Mouse (Mus musculus): ENCODE measurements around the gene Lypd5. TPM values are rescaled to one million over a fixed set of nuclear protein-coding genes. Genes with fewer than 3 reads are reported as not detected.

Lypd5 gene
- polyA plus RNA-seq, 1 experiment from 2014 or later, result 0.09 TPM

GRCm38 (mm10) chr7:24327281-24327975 lies 21.6 kb upstream of the Lypd5 start:
- 76% methylated on average over 14 of the region's 14 CpGs for WGBS
- Histone ChIP-seq H3K27ac (no peak overlapping the region), H3K4me1 (replicated peaks) (peaks cover 4% of the 10 kb centered on the region), H3K9me3 (replicated peaks) (0 out of 2 replicates have a peak, but pooled peaks cover 5% of the 10 kb centered on the region), H3K4me3 (no peak overlapping the region), H3K27me3 (no peaks in the 10 kb centered on the region), H3K4me2 (no peak overlapping the region), H3K9ac (no peak overlapping the region), H3K36me3 (no peaks in the 10 kb centered on the region)
- no peak for ATAC-seq (replicated peaks; ENCODE audit: insufficient number of reproducible peaks, insufficient read depth, low FRiP score, low read depth)

DNA sequence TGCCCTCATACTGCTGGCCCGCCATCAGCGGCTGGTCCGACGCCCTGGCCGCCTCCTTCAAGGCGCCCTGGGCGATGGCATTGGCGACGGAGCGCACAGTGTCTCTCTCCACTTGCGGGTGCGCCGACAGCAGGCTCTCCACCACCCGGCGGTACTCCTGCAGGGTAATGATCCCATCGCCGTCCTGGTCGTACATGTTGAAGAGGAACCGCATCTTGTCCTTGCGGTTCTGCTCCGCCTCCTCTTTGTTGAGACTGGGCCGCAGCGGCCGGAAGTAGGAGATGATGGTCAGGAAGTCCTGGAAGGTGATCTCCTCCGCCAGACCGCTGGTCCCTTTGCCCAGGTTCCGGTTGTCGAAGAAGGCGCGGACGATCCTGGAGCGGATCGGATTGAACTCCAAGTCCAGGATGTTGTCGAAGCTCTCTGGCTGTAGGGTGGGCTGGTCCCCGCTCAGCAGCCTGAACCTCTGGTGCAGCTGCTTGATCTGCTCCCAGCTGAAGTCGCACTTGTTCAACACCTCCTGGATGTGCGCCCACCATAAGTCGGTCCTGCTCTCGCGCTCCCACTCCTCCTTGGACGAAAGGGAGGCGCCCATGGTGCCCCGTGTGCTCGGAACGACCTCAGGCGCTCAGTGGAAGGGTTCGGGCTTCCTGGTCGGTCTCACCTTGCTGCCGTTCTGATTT lies 15.6 kb upstream of the Lypd5 start, which contains the start of gene Tescl:
TSS of gene Tescl (minus strand) at position 633 of the 683 bp plus-strand sequence.
- Histone ChIP-seq H3K27me3 (peaks cover 26% of the 10 kb centered on the region), H3K4me1 (replicated peaks) (no peaks in the 10 kb centered on the region), H3K27ac (no peak within 1 kb of the TSS), H3K36me3 (no peaks in the 10 kb centered on the region), H3K9ac (no peak within 1 kb of the TSS), H3K4me2 (peak within 1 kb of the TSS; percentile 46), H3K4me3 (peak within 1 kb of the TSS; percentile 14), H3K9me3 (replicated peaks) (no peaks in the 10 kb centered on the region)
- WGBS, result 28% methylated on average over 49 of the region's 49 CpGs
- no peak for ATAC-seq (replicated peaks; ENCODE audit: insufficient number of reproducible peaks, insufficient read depth, low FRiP score, low read depth)

DNA sequence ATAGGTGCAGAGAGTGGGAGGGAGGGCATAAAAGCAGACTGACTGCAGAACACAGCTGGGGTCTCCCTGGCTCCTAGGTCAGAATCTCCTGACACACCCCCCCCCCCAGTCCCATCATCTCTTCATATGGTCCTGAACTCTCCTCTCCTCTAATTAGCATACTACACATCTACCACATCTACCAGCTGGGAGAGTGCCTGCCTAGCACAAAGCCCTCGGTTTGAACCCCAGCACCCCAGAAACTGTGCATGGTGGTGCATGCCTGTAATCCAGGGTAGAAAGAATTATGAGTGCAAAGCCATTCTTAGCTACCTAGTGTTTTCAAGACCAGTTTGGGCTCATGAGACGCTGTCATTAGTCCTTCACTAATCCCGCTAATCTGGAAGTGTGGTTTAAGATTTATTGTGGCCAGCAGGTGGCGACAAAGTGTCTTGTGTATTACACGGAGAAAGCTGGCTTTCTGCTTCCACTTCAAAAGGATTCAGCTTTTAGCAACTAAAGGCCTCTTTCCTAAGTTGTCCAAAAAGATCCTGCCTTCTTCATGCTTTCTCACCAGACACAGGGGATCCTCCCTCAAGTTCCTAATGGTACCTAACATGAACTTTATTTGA lies 13.2 kb upstream of the Lypd5 start:
- ATAC-seq (replicated peaks; ENCODE audit: insufficient number of reproducible peaks, insufficient read depth, low FRiP score, low read depth), result no peak
- Histone ChIP-seq H3K4me3 (no peak overlapping the region), H3K27me3 (peaks cover 26% of the 10 kb centered on the region), H3K36me3 (no peaks in the 10 kb centered on the region), H3K4me1 (replicated peaks) (no peaks in the 10 kb centered on the region), H3K27ac (no peak overlapping the region), H3K9me3 (replicated peaks) (no peaks in the 10 kb centered on the region), H3K4me2 (no peak overlapping the region), H3K9ac (no peak overlapping the region)
- 15% methylated on average over 5 of the region's 5 CpGs for WGBS

DNA sequence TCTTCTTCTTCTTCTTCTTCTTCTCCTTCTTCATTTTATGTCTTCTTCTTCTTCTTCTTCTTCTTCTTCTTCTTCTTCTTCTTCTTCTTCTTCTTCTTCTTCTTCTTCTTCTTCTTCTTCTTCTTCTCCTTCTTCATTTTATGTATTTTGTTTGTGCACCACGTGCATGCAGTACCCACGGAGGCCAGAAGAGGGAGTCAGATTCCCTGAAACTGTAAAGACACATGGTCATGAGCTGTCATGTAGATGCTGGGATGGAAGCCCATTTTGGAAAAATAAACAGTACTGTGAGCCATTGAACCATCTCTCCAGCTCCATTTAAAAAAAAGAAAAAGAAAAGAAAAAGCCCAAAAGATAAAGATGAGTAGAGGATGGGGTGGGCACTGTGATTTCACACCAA lies 10.8 kb upstream of the Lypd5 start:
- Histone ChIP-seq H3K36me3 (no peaks in the 10 kb centered on the region), H3K4me3 (no peak overlapping the region), H3K9ac (no peak overlapping the region), H3K4me1 (replicated peaks) (no peaks in the 10 kb centered on the region), H3K4me2 (no peak overlapping the region), H3K9me3 (replicated peaks) (no peaks in the 10 kb centered on the region), H3K27me3 (peaks cover 17% of the 10 kb centered on the region), H3K27ac (no peak overlapping the region)
- no peak for ATAC-seq (replicated peaks; ENCODE audit: insufficient number of reproducible peaks, insufficient read depth, low FRiP score, low read depth)
- 39% methylated on average over 2 of the region's 2 CpGs for WGBS

- Histone ChIP-seq H3K27ac (no peak overlapping the region), H3K36me3 (no peaks in the 10 kb centered on the region), H3K9ac (no peak overlapping the region), H3K4me3 (no peak overlapping the region), H3K9me3 (replicated peaks) (no peaks in the 10 kb centered on the region), H3K27me3 (no peaks in the 10 kb centered on the region), H3K4me2 (no peak overlapping the region), H3K4me1 (replicated peaks) (no peaks in the 10 kb centered on the region)
- no peak for ATAC-seq (replicated peaks; ENCODE audit: insufficient number of reproducible peaks, insufficient read depth, low FRiP score, low read depth)
- WGBS, result 68% methylated on average over 7 of the region's 7 CpGs
Measured at GRCm38 (mm10) chr7:24343701-24344272, 5.2 kb upstream of the Lypd5 start.

DNA sequence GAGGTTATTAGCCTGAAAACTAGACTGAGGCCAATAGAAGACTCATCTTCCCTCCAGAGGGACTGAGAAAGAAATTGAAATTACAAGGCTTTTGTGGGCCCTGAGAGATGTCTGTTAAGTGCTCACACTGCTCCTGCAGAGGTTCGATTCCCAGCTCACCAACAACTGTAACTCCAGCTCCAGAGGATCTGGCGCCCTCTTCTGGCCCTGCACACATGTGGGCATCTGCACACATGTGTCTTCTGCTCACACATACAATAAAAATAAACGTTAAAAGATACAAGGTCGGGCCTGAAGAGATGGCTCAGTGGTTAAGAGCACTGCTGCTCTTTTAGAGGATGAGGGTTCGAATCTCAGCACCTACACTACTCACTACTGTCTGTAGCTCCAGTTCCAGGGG lies 2.6 kb upstream of the Lypd5 start:
- 61% methylated on average over 5 of the region's 5 CpGs for WGBS
- Histone ChIP-seq H3K4me1 (replicated peaks) (no peaks in the 10 kb centered on the region), H3K27me3 (no peaks in the 10 kb centered on the region), H3K9ac (no peak overlapping the region), H3K4me2 (no peak overlapping the region), H3K27ac (no peak overlapping the region), H3K4me3 (no peak overlapping the region), H3K9me3 (replicated peaks) (no peaks in the 10 kb centered on the region), H3K36me3 (no peaks in the 10 kb centered on the region)
- ATAC-seq (replicated peaks; ENCODE audit: insufficient number of reproducible peaks, insufficient read depth, low FRiP score, low read depth), result no peak

- Histone ChIP-seq H3K36me3 (no peaks in the 10 kb centered on the region), H3K27me3 (no peaks in the 10 kb centered on the region), H3K4me3 (no peak overlapping the region), H3K27ac (no peak overlapping the region), H3K4me2 (no peak overlapping the region), H3K9me3 (replicated peaks) (no peaks in the 10 kb centered on the region), H3K9ac (no peak overlapping the region), H3K4me1 (replicated peaks) (no peaks in the 10 kb centered on the region)
- no peak for ATAC-seq (replicated peaks; ENCODE audit: insufficient number of reproducible peaks, insufficient read depth, low FRiP score, low read depth)
- WGBS, result 77% methylated on average over 6 of the region's 6 CpGs
Measured at GRCm38 (mm10) chr7:24355646-24356045, 6.7 kb downstream of the Lypd5 start.

GRCm38 (mm10) chr7:24356081-24356480 lies 7.1 kb downstream of the Lypd5 start:
- 74% methylated on average over 10 of the region's 10 CpGs for WGBS

GRCm38 (mm10) chr7:24357899-24358298 lies 8.9 kb downstream of the Lypd5 start:
- 44% methylated on average over 4 of the region's 4 CpGs for WGBS
- no peak overlapping the region for H3K4me2 ChIP-seq

More at GRCm38 (mm10) chr7:24356081-24356480, 7.1 kb downstream of the Lypd5 start:
- Histone ChIP-seq H3K4me1 (replicated peaks) (no peaks in the 10 kb centered on the region), H3K27ac (no peak overlapping the region), H3K4me3 (no peak overlapping the region), H3K4me2 (no peak overlapping the region), H3K9me3 (replicated peaks) (no peaks in the 10 kb centered on the region), H3K36me3 (no peaks in the 10 kb centered on the region), H3K27me3 (no peaks in the 10 kb centered on the region), H3K9ac (no peak overlapping the region)
- no peak for ATAC-seq (replicated peaks; ENCODE audit: insufficient number of reproducible peaks, insufficient read depth, low FRiP score, low read depth)

GRCm38 (mm10) chr7:24359269-24359668 lies 10.3 kb downstream of the Lypd5 start:
- H3K36me3 ChIP-seq, result no peaks in the 10 kb centered on the region
- H3K27ac ChIP-seq, result no peak overlapping the region
- no peak overlapping the region for H3K4me2 ChIP-seq
- no peak for ATAC-seq (replicated peaks; ENCODE audit: insufficient number of reproducible peaks, insufficient read depth, low FRiP score, low read depth)
- no peaks in the 10 kb centered on the region for H3K4me1 ChIP-seq (replicated peaks)
- no peaks in the 10 kb centered on the region for H3K9me3 ChIP-seq (replicated peaks)
- no peaks in the 10 kb centered on the region for H3K27me3 ChIP-seq
- WGBS, result 23% methylated on average over 9 of the region's 9 CpGs
- no peak overlapping the region for H3K4me3 ChIP-seq
- H3K9ac ChIP-seq, result no peak overlapping the region

More at GRCm38 (mm10) chr7:24357899-24358298, 8.9 kb downstream of the Lypd5 start:
- Histone ChIP-seq H3K4me3 (no peak overlapping the region), H3K9ac (no peak overlapping the region), H3K9me3 (replicated peaks) (no peaks in the 10 kb centered on the region), H3K27me3 (no peaks in the 10 kb centered on the region), H3K27ac (no peak overlapping the region), H3K36me3 (no peaks in the 10 kb centered on the region), H3K4me1 (replicated peaks) (no peaks in the 10 kb centered on the region)
- ATAC-seq (replicated peaks; ENCODE audit: insufficient number of reproducible peaks, insufficient read depth, low FRiP score, low read depth), result no peak

GRCm38 (mm10) chr7:24361001-24361400 lies 12.0 kb downstream of the Lypd5 start:
- no peak overlapping the region for H3K4me3 ChIP-seq
- no peak overlapping the region for H3K4me2 ChIP-seq
- no peak overlapping the region for H3K9ac ChIP-seq
- WGBS, result 63% methylated on average over 4 of the region's 4 CpGs
- 0 out of 2 replicates have a peak, but pooled peaks cover 3% of the 10 kb centered on the region for H3K4me1 ChIP-seq (replicated peaks)
- no peak overlapping the region for H3K27ac ChIP-seq
- H3K27me3 ChIP-seq, result no peaks in the 10 kb centered on the region
- H3K36me3 ChIP-seq, result no peaks in the 10 kb centered on the region
- H3K9me3 ChIP-seq (replicated peaks), result no peaks in the 10 kb centered on the region
- no peak for ATAC-seq (replicated peaks; ENCODE audit: insufficient number of reproducible peaks, insufficient read depth, low FRiP score, low read depth)

Data from heart, embryonic 15.5 days (tissue).